Mouse (Mus musculus): ENCODE data around the gene Nqo2.
A peak's percentile ranks its signal among the peaks of the same experiment; 100 is the strongest.
"Not testable (repeated sequence)": the region's sequence is repeated elsewhere in the genome, so short reads cannot be mapped to it uniquely, and the experiment has no call there.

The Nqo2 gene

GRCm38 (mm10) chr13:33964206-33965046 lies at the start of gene Nqo2:
Gene Nqo2 (plus strand): TSS chr13:33964687.
- peak; percentile 93 for DNase-seq (ENCODE audit: low read depth, low spot score)

- no peak for DNase-seq (ENCODE audit: low read depth, low spot score)
These were observed 43.4 kb upstream of the Nqo2 start for GRCm38 (mm10) chr13:33921041-33921440.

DNA sequence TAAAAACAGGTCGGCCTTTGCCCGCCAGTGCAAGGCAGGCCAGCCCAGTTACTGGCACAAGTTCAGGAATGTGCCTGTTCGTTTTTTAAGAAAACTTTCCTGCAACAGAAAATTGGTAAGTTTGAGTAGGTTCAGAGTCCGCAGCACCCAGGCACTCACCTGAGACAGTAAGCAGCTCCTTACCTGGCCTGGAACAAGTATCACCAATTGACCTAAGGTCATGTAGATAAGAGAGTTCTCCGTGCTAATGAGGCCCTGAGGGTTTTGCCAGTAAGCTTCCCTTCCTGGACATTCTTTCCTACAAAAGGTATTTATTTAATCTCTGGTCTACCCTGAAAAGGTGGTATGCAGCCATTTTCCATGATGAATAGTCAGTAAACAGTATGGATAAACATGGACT lies 42.8 kb upstream of the Nqo2 start:
- DNase-seq (ENCODE audit: low read depth, low spot score), result no peak

DNA sequence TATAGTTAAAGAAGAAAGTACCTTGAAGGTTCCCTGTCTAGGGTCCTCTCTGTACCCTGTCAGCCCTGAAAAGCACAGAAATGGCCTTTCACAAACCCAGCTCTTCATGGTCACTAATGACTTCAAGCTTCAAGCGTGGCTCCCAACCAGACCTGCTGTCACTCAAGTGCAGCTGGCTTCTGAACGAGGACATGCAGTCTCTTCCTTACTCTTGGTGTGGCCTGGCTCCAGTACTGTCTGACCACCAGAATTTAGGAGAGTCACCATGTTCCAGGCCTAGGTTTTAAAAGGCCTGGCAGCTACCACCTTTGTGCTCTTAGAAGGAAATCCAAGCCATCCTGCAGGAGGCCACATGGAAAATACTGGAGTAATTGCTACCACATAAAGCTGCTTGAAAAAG lies 34.2 kb upstream of the Nqo2 start:
- DNase-seq (ENCODE audit: low read depth, low spot score), result no peak

DNA sequence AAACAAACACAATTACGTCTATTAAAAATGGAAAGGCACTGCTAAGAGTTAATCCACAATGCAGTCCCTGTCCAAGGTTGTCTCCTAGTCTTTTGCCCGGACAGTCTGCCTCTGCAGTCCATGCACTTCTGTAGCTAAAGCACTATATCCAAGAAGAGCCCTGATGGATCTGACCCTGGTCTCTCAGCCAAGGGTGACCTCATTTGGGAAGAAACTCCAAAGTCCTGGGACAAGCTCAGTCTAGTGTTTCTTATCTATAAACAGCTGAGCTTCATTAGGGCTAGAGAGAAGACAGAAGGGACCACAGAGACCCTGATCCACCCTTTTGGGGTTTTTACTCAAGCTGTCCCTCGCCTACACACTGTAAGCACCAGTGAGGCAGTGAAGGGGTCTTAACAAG lies 33.6 kb upstream of the Nqo2 start:
- DNase-seq (ENCODE audit: low read depth, low spot score), result no peak

DNA sequence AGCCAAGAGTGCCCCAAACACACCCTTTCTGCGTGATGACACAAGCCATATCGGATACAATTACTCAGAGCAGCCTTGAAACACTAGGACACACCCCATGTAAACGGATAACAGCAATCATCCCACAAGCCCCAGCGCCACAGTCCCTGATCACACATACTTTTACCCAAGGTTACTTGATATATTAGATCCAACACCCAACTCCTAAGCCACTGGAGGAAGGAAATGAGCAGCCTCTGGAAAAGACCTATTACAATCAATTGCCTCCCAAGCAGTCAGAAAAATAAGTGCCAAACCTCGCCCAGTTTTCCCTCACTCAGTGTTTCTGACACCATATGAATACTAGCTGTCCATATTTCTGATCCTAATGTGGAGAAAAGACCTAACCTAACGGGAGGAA lies 29.7 kb upstream of the Nqo2 start:
- DNase-seq (ENCODE audit: low read depth, low spot score), result peak; percentile 46

DNA sequence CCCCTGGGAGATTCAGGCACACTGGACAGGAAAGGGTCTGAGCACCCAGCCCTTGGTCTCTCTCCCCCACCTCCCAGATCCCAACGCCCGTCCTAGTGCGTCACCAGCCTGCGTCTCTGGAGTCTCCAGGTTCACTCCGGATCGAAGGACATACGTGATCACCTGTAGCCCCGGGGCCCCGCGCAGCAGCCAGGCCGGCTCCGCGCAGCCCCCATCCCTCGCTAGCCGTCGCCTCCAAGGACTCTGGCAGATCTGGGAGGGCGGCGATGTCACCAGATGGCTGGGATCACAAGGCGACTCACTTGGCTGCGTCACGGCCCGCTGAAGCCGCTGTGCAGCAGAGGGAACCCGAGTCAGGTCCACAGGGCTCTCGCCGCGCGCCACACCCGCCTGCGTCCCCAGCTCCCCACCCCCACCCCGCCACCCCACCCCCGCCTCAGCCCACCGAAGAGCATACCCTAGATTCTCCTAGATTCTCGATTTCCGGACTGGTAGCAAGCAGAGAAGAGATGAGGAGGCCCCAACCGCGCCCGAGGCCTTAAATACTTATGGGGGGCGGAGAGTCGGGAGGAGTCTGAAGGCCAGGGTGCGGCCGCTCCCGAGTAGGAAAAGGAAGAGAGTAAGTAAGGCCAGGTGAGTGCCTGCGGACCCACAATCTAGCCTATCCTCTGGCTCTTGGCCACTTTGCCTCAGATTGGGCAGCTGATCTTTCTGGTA lies 28.9 kb upstream of the Nqo2 start:
- peak; percentile 73 for DNase-seq (ENCODE audit: low read depth, low spot score)

- no peak for DNase-seq (ENCODE audit: low read depth, low spot score)
These were observed 27.3 kb upstream of the Nqo2 start for GRCm38 (mm10) chr13:33937151-33937550.

- DNase-seq (ENCODE audit: low read depth, low spot score), result not testable (repeated sequence)
These were observed 26.9 kb upstream of the Nqo2 start for GRCm38 (mm10) chr13:33937587-33937986.

DNA sequence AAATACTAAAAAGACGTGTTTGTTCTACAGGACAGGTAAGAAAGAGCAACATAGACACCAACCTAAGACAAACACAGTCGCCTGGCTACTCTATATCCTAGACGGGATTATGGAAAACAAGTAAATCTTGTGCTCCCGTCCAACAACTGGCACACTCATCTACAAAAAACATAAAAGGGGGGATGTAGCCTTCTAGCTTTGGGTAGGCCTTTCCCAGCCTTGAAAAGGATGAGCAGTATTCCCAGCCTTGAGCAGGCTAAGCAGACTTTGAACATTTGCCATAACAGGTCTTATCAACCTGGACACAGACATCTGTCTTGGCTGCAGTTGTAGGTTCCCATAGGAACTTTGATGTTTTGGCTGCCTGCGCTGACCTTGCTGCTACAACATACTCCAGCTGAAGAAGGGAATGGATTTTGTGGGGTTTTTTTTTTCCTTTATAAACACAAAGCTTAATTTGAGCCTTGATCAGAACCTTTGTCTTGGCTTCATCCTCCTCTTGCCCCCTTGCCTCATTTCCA lies 23.1 kb upstream of the Nqo2 start:
- no peak for DNase-seq (ENCODE audit: low read depth, low spot score)

DNA sequence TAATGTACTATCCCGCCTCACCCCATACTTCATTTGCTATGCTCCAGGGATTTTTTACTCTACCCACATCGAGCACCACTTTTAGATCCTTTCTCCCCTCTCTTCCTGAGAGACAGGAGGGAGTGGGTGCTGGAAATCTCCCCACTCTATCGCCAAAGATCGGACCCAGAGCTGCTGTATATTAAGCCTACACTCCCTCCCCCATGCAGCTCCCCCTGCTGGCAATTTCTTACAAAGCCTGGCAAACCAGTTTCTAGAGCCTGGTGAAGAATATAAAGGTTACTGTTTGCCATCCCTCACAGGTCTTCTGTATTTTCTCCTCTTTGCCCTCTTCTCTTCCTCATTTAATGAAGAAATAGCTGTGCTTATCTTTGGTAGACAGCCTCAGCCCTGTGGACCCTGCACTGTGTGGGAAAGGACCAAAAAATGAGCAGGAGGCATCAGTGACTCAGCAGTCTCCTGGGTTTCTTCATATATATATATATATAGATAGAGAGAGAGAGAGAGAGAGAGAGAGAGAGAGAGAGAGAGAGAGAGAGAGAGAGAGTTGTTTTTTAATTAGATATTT lies 22.2 kb upstream of the Nqo2 start:
- peak; percentile 38 for DNase-seq (ENCODE audit: low read depth, low spot score)

- DNase-seq (ENCODE audit: low read depth, low spot score), result peak; percentile 93
These were observed 13.0 kb upstream of the Nqo2 start for GRCm38 (mm10) chr13:33951308-33952074.

GRCm38 (mm10) chr13:33952075-33952449 lies 12.4 kb upstream of the Nqo2 start:
- DNase-seq (ENCODE audit: low read depth, low spot score), result peak; percentile 69

- DNase-seq (ENCODE audit: low read depth, low spot score), result no peak
These were observed 11.5 kb upstream of the Nqo2 start for GRCm38 (mm10) chr13:33952947-33953346.

DNA sequence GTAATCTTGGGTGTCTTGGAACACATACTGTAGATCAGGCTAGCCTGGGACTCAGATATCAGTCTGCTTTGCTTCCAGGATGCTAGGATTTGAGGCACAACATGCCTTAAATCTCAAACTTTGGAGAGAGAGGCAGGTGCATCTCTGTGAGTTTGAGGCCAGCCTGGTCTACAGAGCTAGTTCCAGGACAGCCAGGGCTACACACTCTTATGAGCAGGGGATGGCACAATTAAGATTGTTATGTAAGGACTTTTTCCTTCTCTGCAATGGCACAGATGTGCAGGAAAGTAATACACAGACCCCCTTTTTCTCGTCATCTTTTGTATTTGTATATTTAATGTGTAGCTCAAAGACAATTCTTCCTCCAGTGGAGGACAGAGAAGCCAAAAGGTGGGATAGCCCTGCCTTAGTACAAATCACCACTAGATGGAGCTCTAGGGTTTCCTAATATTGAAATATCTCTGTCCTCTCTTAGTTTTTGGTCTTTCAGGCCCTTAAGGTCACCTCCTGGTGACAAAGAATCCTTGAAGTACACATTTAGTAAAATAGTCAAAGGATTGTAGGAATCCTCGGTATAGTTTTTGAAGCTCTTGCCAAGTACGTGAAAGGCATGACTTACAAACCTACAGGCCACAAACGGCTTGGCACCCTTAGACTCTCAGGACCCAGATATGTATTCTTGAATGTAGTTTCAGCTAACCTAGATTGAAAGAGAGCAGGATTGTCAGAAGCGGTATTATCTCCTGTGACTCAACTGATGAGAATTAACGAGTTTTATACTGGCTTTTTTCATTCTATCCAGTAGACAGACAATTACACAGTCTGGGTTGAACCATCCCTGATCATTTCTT lies 7.7 kb upstream of the Nqo2 start:
- peak; percentile 74 for DNase-seq (ENCODE audit: low read depth, low spot score)

- DNase-seq (ENCODE audit: low read depth, low spot score), result peak; percentile 43
These were observed 4.7 kb upstream of the Nqo2 start for GRCm38 (mm10) chr13:33959771-33960170.

DNA sequence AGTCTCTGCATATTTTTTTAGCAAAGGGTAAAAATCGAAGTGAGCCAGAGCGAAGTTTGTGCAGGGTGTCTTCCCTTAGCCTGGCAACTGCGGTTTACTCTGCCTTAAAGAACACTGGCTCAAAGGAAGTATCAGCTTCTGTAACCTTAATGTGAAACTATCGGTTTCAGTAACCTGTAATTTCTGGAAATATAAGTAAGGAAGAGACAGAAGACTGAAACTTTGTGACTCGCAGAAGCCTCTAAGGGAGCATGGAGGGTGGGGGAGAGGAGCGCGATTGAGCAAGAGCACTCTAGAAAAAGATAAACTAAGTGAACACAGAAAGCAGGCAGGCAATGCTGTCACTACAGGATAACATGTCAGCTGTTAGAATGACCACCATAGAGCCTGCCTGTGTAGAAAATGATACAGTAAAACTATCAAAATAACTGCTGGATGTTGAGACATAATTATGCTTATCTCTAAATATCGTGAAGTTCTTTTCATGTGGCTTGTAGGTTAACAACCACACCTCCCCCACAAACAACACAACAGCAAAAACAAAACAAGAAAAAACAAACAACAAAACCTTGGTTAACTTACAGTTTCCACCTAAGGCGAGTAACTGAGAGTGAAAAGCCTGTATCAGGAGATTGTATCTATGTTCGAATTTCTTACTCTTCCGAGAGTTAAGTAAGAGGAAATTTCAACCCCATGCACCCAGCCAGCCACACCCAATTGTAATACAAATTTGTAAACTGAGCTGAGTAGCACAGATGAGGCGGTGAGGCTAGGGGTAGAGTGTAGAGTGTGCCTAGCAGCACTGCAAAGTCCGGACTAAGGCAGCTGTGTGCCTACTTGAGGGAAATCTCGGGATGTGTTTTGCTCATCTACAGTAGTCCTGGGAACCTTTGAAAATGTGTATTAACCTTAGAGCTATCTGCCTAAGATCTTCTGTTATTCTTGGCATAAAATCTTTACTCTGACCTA lies 853 bp downstream of the Nqo2 start:
- peak; percentile 52 for DNase-seq (ENCODE audit: low read depth, low spot score)

DNA sequence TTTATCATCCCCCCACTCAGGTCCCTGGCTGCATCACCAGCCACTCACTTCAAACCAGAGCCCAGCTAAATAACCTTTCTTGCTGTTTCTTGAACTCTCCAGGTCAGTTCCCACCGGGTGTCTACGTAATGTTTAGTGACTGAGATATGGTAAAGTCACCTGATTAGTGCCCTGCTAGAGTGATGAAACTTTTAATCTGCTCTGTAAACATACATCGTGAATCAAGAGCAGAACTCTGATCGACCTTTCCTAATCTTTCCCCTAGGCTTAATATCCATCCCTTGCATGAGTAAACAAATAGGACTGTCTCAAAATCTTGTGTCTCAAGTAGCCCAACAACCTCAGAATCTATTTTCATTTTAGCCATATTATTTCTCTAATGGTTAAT lies 1.5 kb downstream of the Nqo2 start:
- peak; percentile 14 for DNase-seq (ENCODE audit: low read depth, low spot score)

GRCm38 (mm10) chr13:33966574-33966973 lies 2.1 kb downstream of the Nqo2 start:
- no peak for DNase-seq (ENCODE audit: low read depth, low spot score)

DNA sequence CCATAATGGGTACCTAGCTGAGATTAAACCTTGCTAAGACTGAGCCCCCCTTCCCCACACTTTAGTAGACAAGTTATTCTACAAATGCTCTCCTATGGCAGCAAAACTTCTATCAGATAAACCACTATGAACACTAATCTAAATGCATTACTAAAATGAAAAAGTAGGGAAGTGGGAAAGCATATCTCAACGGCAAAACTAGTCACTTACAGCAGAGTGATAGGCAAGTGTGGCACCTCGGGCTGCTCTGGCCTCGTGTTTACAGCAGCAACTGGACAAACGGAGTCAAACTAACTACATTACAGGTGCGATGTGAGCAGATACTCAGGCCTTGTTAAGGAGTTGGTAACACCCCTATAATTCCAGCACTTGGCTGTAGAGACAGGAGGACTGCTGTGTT lies 25.1 kb downstream of the Nqo2 start:
- DNase-seq (ENCODE audit: low read depth, low spot score), result no peak
